Mouse (Mus musculus) MEL (cell line): Measurements from ENCODE around the gene Tulp4. TPM values are rescaled to one million over a fixed set of nuclear protein-coding genes. Genes with fewer than 3 reads are reported as not detected.

ENCODE experiments used
- DNase-seq: peaks from one replicate; pipeline ENCODE4 v3.0.0; 2011; ENCODE audit warnings: low read depth, low spot score
- H3K27ac ChIP-seq: 2 replicates; pipeline ENCODE4 v1.5.1; 2012; ENCODE audit warnings: low read depth, mild to moderate bottlenecking, control low read depth, low read length, moderate library complexity; ENCODE audit not compliant: control insufficient read depth
- H3K27me3 ChIP-seq, 2 experiments: fragments of 150-350 bp in 1 of 2; sonication (generic) in 1 of 2; 2 replicates each; pipeline ENCODE4 v1.6.1; 2012; ENCODE audit warnings: low read length in 2 of 2, mild to moderate bottlenecking in 2 of 2, improper control_type of control experiment in 1 of 2, moderate library complexity in 1 of 2; ENCODE audit not compliant: insufficient read depth in 2 of 2, control insufficient read depth in 1 of 2
- H3K36me3 ChIP-seq, 2 experiments: 2 replicates each; pipeline ENCODE4 v1.6.1; 2012 to 2014; ENCODE audit warnings: low read length in 2 of 2, improper control_type of control experiment in 1 of 2, inconsistent platforms in 1 of 2, mild to moderate bottlenecking in 1 of 2; ENCODE audit not compliant: insufficient read depth in 2 of 2, control insufficient read depth in 1 of 2
- H3K4me1 ChIP-seq, 2 experiments: fragments of 150-350 bp in 1 of 2; sonication (generic) in 1 of 2; 2 replicates each; pipeline ENCODE4 v1.6.1; 2012; ENCODE audit warnings: low read length in 2 of 2, improper control_type of control experiment in 1 of 2, mild to moderate bottlenecking in 1 of 2; ENCODE audit not compliant: insufficient read depth in 2 of 2, control insufficient read depth in 1 of 2
- H3K4me3 ChIP-seq, 2 experiments: fragments of 150-350 bp in 1 of 2; sonication (generic) in 1 of 2; 2 replicates each; pipeline ENCODE4 v1.5.1; 2012; ENCODE audit warnings: low read depth in 2 of 2, low read length in 2 of 2, mild to moderate bottlenecking in 2 of 2, moderate library complexity in 2 of 2, control low read depth in 1 of 2, improper control_type of control experiment in 1 of 2; ENCODE audit not compliant: control insufficient read depth in 1 of 2, insufficient read depth in 1 of 2
- H3K79me2 ChIP-seq: 2 replicates; pipeline ENCODE4 v1.6.1; 2012; ENCODE audit warnings: mild to moderate bottlenecking, low read length, moderate library complexity; ENCODE audit not compliant: control insufficient read depth, poor library complexity, insufficient read depth
- H3K9ac ChIP-seq: 2 replicates; pipeline ENCODE4 v1.6.1; 2012; ENCODE audit warnings: low read depth, mild to moderate bottlenecking, control low read depth, low read length, moderate library complexity; ENCODE audit not compliant: control insufficient read depth, poor library complexity, severe bottlenecking
- H3K9me3 ChIP-seq: fragments of 150-350 bp; sonication (generic); replicated peaks from 2 replicates; pipeline ENCODE4 v1.6.1; 2012; ENCODE audit warnings: mild to moderate bottlenecking, low read length, improper control_type of control experiment, moderate library complexity; ENCODE audit not compliant: insufficient read depth
- BHLHE40 ChIP-seq: IDR thresholded peaks from 2 replicates; pipeline ENCODE4 v1.6.1; 2012; ENCODE audit warnings: low read depth, mild to moderate bottlenecking, inconsistent platforms, low read length, improper control_type of control experiment, borderline replicate concordance
- CHD1 ChIP-seq: IDR thresholded peaks from 2 replicates; pipeline ENCODE4 v1.6.1; 2012; ENCODE audit warnings: low read depth, mild to moderate bottlenecking, inconsistent platforms, low read length, improper control_type of control experiment
- CTCF ChIP-seq, 3 experiments: IDR thresholded peaks in 2 of 3; conservative IDR thresholded peaks in 1 of 3; 2 replicates each; pipeline ENCODE4 v1.5.1; 2011 to 2012; ENCODE audit warnings: low read length in 3 of 3, low read depth in 2 of 3, mild to moderate bottlenecking in 2 of 3, improper control_type of control experiment in 1 of 3, inconsistent platforms in 1 of 3, mixed read lengths in 1 of 3, moderate library complexity in 1 of 3; ENCODE audit not compliant: control insufficient read depth in 1 of 3, insufficient read depth in 1 of 3, poor library complexity in 1 of 3, severe bottlenecking in 1 of 3
- E2F4 ChIP-seq: IDR thresholded peaks from 2 replicates; pipeline ENCODE4 v1.6.1; 2011; ENCODE audit warnings: low read depth, low read length, improper control_type of control experiment, borderline replicate concordance
- ELF1 ChIP-seq: IDR thresholded peaks from 2 replicates; pipeline ENCODE4 v1.6.1; 2014; ENCODE audit warnings: low read depth, mild to moderate bottlenecking, inconsistent platforms, low read length, improper control_type of control experiment, moderate library complexity
- EP300 ChIP-seq, 2 experiments: IDR thresholded peaks; 2 replicates each; pipeline ENCODE4 v1.6.1; 2011; ENCODE audit warnings: improper control_type of control experiment in 2 of 2, low read length in 2 of 2, low read depth in 1 of 2, mild to moderate bottlenecking in 1 of 2
- ETS1 ChIP-seq: IDR thresholded peaks from 2 replicates; pipeline ENCODE4 v1.6.1; 2012; ENCODE audit warnings: low read depth, mild to moderate bottlenecking, inconsistent platforms, low read length, improper control_type of control experiment, moderate library complexity
- GABPA ChIP-seq: IDR thresholded peaks from 2 replicates; pipeline ENCODE4 v1.6.1; 2012; ENCODE audit warnings: low read depth, mild to moderate bottlenecking, inconsistent platforms, low read length, improper control_type of control experiment, moderate library complexity
- GATA1 ChIP-seq: IDR thresholded peaks from 2 replicates; pipeline ENCODE4 v1.6.1; 2011; ENCODE audit warnings: low read depth, low read length, improper control_type of control experiment
- HCFC1 ChIP-seq: IDR thresholded peaks from 2 replicates; pipeline ENCODE4 v1.6.1; 2012; ENCODE audit warnings: low read depth, mild to moderate bottlenecking, inconsistent platforms, low read length, improper control_type of control experiment, moderate library complexity
- MAZ ChIP-seq: IDR thresholded peaks from 2 replicates; pipeline ENCODE4 v1.6.1; 2012; ENCODE audit warnings: low read depth, mild to moderate bottlenecking, inconsistent platforms, low read length, improper control_type of control experiment
- MYB ChIP-seq: IDR thresholded peaks from 2 replicates; pipeline ENCODE4 v1.6.1; 2011; ENCODE audit warnings: mild to moderate bottlenecking, low read depth, low read length, improper control_type of control experiment
- POLR2A ChIP-seq, 2 experiments: IDR thresholded peaks; 2 replicates each; pipeline ENCODE4 v1.6.1; 2011 to 2012; ENCODE audit warnings: low read length in 2 of 2, mild to moderate bottlenecking in 2 of 2, control low read depth in 1 of 2, improper control_type of control experiment in 1 of 2, low read depth in 1 of 2, moderate library complexity in 1 of 2; ENCODE audit not compliant: control insufficient read depth in 1 of 2, insufficient read depth in 1 of 2, poor library complexity in 1 of 2
- POLR2AphosphoS2 ChIP-seq: IDR thresholded peaks from 2 replicates; pipeline ENCODE4 v1.6.1; 2011; ENCODE audit warnings: low read length, improper control_type of control experiment
- POLR2AphosphoS5 ChIP-seq: IDR thresholded peaks from 2 replicates; pipeline ENCODE4 v1.6.1; 2012; ENCODE audit warnings: low read depth, borderline replicate concordance, mild to moderate bottlenecking, inconsistent platforms, low read length, moderate library complexity, mixed read lengths
- RAD21 ChIP-seq: IDR thresholded peaks from 2 replicates; pipeline ENCODE4 v1.6.1; 2011; ENCODE audit warnings: mild to moderate bottlenecking, low read depth, low read length, improper control_type of control experiment
- RCOR1 ChIP-seq: IDR thresholded peaks from 2 replicates; pipeline ENCODE4 v1.6.1; 2012; ENCODE audit warnings: low read depth, mild to moderate bottlenecking, inconsistent platforms, low read length, improper control_type of control experiment
- SIN3A ChIP-seq: IDR thresholded peaks from 2 replicates; pipeline ENCODE4 v1.6.1; 2012; ENCODE audit warnings: low read length, improper control_type of control experiment, inconsistent platforms
- TCF12 ChIP-seq: IDR thresholded peaks from 2 replicates; pipeline ENCODE4 v1.6.1; 2014; ENCODE audit warnings: low read depth, mild to moderate bottlenecking, inconsistent platforms, low read length, improper control_type of control experiment, moderate library complexity
- UBTF ChIP-seq: IDR thresholded peaks from 2 replicates; pipeline ENCODE4 v1.6.1; 2012; ENCODE audit warnings: low read depth, mild to moderate bottlenecking, inconsistent platforms, low read length, improper control_type of control experiment, moderate library complexity, borderline replicate concordance; ENCODE audit not compliant: insufficient read depth
- USF2 ChIP-seq, 2 experiments: IDR thresholded peaks; 2 replicates each; pipeline ENCODE4 v1.6.1; 2011 to 2012; ENCODE audit warnings: improper control_type of control experiment in 2 of 2, low read length in 2 of 2, borderline replicate concordance in 1 of 2, inconsistent platforms in 1 of 2, low read depth in 1 of 2, mild to moderate bottlenecking in 1 of 2; ENCODE audit not compliant: insufficient read depth in 1 of 2
- ZC3H11A ChIP-seq: IDR thresholded peaks from 2 replicates; pipeline ENCODE4 v1.6.1; 2012; ENCODE audit warnings: low read depth, mild to moderate bottlenecking, inconsistent platforms, low read length, improper control_type of control experiment
- ZMIZ1 ChIP-seq: IDR thresholded peaks from 2 replicates; pipeline ENCODE4 v1.6.1; 2012; ENCODE audit warnings: low read depth, mild to moderate bottlenecking, inconsistent platforms, low read length, improper control_type of control experiment, moderate library complexity
- polyA plus RNA-seq, 2 experiments: library from polyadenylated mRNA; stranded (reverse) in 1 of 2; unstranded in 1 of 2; fragments of >175 nt in 1 of 2; fragments of >200 nt in 1 of 2; gene quantifications; 2 replicates each; pipeline versions ENCODE4 v1.2.1 to v1.2.4; 2012; ENCODE audit warnings: low replicate concordance in 2 of 2, low read depth in 1 of 2; ENCODE audit not compliant: insufficient read length in 2 of 2, insufficient read depth in 1 of 2, missing spikeins in 1 of 2
- total RNA-seq: library from RNA; depleted of rRNA; stranded (reverse); fragments of 300-350 nt; gene quantifications from 2 replicates; pipeline ENCODE4 v1.2.3, GENCODE M21; 2012

The Tulp4 gene
- total and polyA plus RNA-seq, 3 experiments = 7.7 to 59.2 TPM; not detected in 1

DNA sequence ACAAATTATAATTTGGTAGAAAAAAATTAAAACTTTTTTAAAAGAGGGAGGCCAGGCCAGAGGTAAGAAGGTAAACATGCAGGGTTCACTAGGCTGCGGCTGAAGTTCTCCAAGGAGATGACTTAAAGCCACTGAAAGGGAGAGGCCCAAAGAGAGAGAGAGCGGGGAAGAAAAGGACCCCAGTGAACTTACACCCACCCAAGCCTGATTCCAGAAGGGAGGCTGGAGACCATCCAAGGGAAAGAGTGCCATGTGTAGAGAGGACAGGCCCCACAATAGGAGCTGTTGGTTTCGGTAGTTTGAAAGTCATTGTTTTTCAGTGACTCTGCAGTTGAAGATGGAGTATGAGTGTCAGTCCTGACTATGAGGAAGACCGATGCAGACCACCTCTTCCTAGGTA is 46.7 kb downstream of the Tulp4 start:
- H3K27me3 ChIP-seq = no peaks in the 10 kb centered on the region
- H3K9me3 ChIP-seq = no peaks in the 10 kb centered on the region
- TF ChIP-seq ZMIZ1 (no peak), POLR2AphosphoS5 (no peak), MYB (no peak), BHLHE40 (no peak), RCOR1 (no peak), HCFC1 (no peak), POLR2AphosphoS2 (no peak), POLR2A (IDR thresholded peaks at IDR 0.05; ENCODE audit: control insufficient read depth in 1 of 2, insufficient read depth in 1 of 2, low read depth in 1 of 2, low read length in 2 of 2, poor library complexity in 1 of 2) (no peak), MAZ (no peak), ELF1 (no peak), ETS1 (no peak), TCF12 (no peak), RAD21 (no peak), CTCF (IDR thresholded peaks at IDR 0.05 in 2 of 3, conservative IDR thresholded peaks at IDR 0.05 in 1 of 3; ENCODE audit: control insufficient read depth in 1 of 3, insufficient read depth in 1 of 3, low read depth in 2 of 3, low read length in 3 of 3, poor library complexity in 1 of 3, severe bottlenecking in 1 of 3) (no peak), CHD1 (no peak), E2F4 (no peak), UBTF (no peak), USF2 (IDR thresholded peaks at IDR 0.05; ENCODE audit: borderline replicate concordance in 1 of 2, insufficient read depth in 1 of 2, low read depth in 1 of 2, low read length in 2 of 2) (no peak), SIN3A (no peak)
- H3K36me3 ChIP-seq = peaks cover 0 to 9% of the 10 kb centered on the region in 2 experiments; a peak in 2 of 4 replicates
- no peak overlapping the region for H3K27ac ChIP-seq
- no peak for DNase-seq
- peaks cover 3 to 6% of the 10 kb centered on the region in 2 experiments; a peak in 1 of 4 replicates for H3K4me1 ChIP-seq
- H3K9ac ChIP-seq = no peak overlapping the region
- H3K79me2 ChIP-seq = no peaks in the 10 kb centered on the region
- H3K4me3 ChIP-seq = no peak overlapping the region

DNA sequence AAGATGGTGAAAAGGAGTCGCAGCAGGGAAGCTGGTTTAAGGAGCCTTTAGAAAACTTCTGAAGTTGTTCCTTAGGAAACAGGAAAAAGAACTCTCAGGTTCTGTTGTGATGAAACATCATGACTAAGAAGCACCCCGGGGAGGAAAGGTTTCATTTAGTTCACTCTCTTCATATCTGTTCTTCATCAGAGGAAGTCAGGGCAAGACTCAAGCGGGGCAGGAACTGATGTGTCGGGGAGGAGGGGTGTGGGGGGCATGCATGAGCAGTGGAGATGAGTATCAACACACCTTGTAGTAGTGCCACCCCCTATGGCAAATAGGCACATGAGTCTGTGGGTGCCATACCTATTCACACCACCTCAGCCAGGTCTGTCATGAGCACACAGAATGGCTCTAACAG is 47.3 kb downstream of the Tulp4 start:
- H3K9me3 ChIP-seq = no peaks in the 10 kb centered on the region
- no peaks in the 10 kb centered on the region for H3K79me2 ChIP-seq
- H3K4me1 ChIP-seq = peaks cover 3 to 6% of the 10 kb centered on the region in 2 experiments; a peak in 1 of 4 replicates
- H3K9ac ChIP-seq = no peak overlapping the region; the same call in 1 of the 2 replicates
- peaks cover 0 to 9% of the 10 kb centered on the region in 2 experiments; a peak in 2 of 4 replicates for H3K36me3 ChIP-seq
- H3K4me3 ChIP-seq = 0 out of 4 replicates have a peak overlapping the region, but pooled peaks of 1 of the 2 experiments have one; percentile 31
- no peak overlapping the region for H3K27ac ChIP-seq
- H3K27me3 ChIP-seq = no peaks in the 10 kb centered on the region
- peak; percentile 52 for DNase-seq
- TF ChIP-seq EP300 (IDR thresholded peaks at IDR 0.05; ENCODE audit: low read depth in 1 of 2, low read length in 2 of 2) (peak in 1 of 2 experiments; percentile 43; a peak in 1 of 4 replicates), GATA1 (no peak), ZC3H11A (no peak), GABPA (no peak)
- TF ChIP-seq, all 39 proteins: peak for 1
